Mouse (Mus musculus) liver, adult 2 months (tissue): Measurements from ENCODE around the gene Atp11a. TPM values are rescaled to one million over a fixed set of nuclear protein-coding genes. Genes with fewer than 3 reads are reported as not detected.

Source experiments
- DNase-seq: peaks from one replicate; pipeline ENCODE4 v3.0.0-alpha.2; 2011; ENCODE audit warnings: low read depth, low spot score; ENCODE audit errors: extremely low read depth
- H3K27ac ChIP-seq: fragments of 200-500 bp; replicated peaks from 2 replicates; pipeline ENCODE4 v1.5.1; 2012; ENCODE audit warnings: low read depth, mild to moderate bottlenecking, control low read depth, inconsistent platforms, low read length; ENCODE audit not compliant: insufficient read depth
- H3K27me3 ChIP-seq: fragments of 200-500 bp; 2 replicates; pipeline ENCODE4 v1.6.1; 2012; ENCODE audit warnings: mild to moderate bottlenecking, moderate library complexity, low read length, inconsistent platforms; ENCODE audit not compliant: control insufficient read depth, insufficient read depth
- H3K36me3 ChIP-seq: fragments of 200-500 bp; 2 replicates; pipeline ENCODE4 v1.6.1; 2012; ENCODE audit warnings: low read length, inconsistent platforms; ENCODE audit not compliant: control insufficient read depth, insufficient read depth
- H3K4me1 ChIP-seq: fragments of 200-500 bp; 2 replicates; pipeline ENCODE4 v1.6.1; 2011; ENCODE audit warnings: low read length; ENCODE audit not compliant: control insufficient read depth, insufficient read depth
- H3K4me3 ChIP-seq: fragments of 200-500 bp; 2 replicates; pipeline ENCODE4 v1.5.1; 2011; ENCODE audit warnings: low read depth, mild to moderate bottlenecking, control low read depth, low read length, moderate library complexity; ENCODE audit not compliant: insufficient read depth
- H3K79me2 ChIP-seq: fragments of 200-500 bp; 2 replicates; pipeline ENCODE4 v1.6.1; 2012; ENCODE audit warnings: inconsistent platforms, mild to moderate bottlenecking, low read length, moderate library complexity; ENCODE audit not compliant: control insufficient read depth, insufficient read depth
- H3K9ac ChIP-seq: fragments of 200-500 bp; 2 replicates; pipeline ENCODE4 v1.6.1; 2012; ENCODE audit warnings: low read depth, mild to moderate bottlenecking, control low read depth, inconsistent platforms, low read length
- CTCF ChIP-seq: fragments of 200-500 bp; IDR thresholded peaks from 2 replicates; pipeline ENCODE4 v1.5.1; 2011; ENCODE audit warnings: low read depth, low read length, control low read depth
- POLR2A ChIP-seq: fragments of 200-500 bp; IDR thresholded peaks from 2 replicates; pipeline ENCODE4 v1.6.1; 2011; ENCODE audit warnings: low read length, control low read depth; ENCODE audit not compliant: insufficient read depth; ENCODE audit errors: extremely low read depth
- WGBS: fragments of 180-500 bp; shearing (Covaris S2); methylation state at CpG from one replicate; pipeline ENCODE4 v1.1.7; 2018; 5-methylcytosine and 5-hydroxymethylcytosine counted together
- polyA plus RNA-seq: library from polyadenylated mRNA; depleted of rRNA; stranded (reverse); fragments of >200 nt; gene quantifications from 2 replicates; pipeline ENCODE4 v1.2.3, GENCODE M21; 2012
- total RNA-seq: library from RNA; depleted of rRNA; stranded (reverse); fragments of >200 nt; gene quantifications from 2 replicates; pipeline ENCODE4 v1.2.3, GENCODE M21; 2014

The Atp11a gene
- total and polyA plus RNA-seq, 2 experiments: 4.8 to 6.6 TPM

DNA sequence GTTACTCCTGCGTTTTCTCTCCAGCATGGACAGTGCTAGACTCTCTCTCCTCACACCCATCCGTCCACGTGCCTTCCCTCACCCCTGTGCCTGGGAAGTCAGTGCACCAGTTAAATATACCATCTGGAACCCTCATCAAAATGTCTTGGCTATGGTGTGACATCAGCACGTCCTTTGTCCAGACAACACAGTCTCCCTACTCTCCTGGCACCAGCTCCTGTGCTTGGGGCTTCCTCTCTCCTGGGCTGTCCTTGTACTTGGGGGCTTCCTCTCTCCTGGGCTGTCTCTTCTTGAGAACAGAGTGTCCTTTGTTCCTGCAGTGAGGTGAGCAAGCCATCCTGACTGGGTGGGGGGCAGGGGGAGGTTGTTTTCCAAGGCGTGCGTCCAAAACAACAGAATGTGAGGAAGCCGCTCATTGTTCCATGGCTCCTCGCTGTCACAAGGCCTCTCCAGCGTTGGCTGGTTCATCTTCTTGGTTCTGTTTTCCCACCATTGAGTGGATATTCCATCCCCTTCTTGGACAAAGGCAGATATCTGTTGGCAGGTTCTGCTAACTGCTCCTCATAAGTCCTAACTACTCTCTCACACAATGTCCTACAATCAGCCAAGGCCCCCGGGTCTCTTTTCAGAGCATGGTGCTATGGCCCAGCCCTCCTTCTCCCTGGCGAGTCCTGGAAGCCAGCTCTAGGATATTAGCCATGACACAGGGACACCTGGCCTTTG is 148.9 kb downstream of the Atp11a start:
- DNase-seq: no peak
- WGBS: 77% methylated on average over 11 of the region's 11 CpGs
- H3K27ac ChIP-seq: no peak overlapping the region

GRCm38 (mm10) chr8:12906597-12906996 is 149.8 kb downstream of the Atp11a start:
- Histone ChIP-seq H3K27ac (no peak overlapping the region), H3K27me3 (no peaks in the 10 kb centered on the region), H3K9ac (no peak overlapping the region), H3K36me3 (no peaks in the 10 kb centered on the region), H3K4me3 (no peak overlapping the region), H3K4me1 (no peaks in the 10 kb centered on the region), H3K79me2 (no peaks in the 10 kb centered on the region)
- 74% methylated on average over 5 of the region's 5 CpGs for WGBS
- TF ChIP-seq CTCF (no peak), POLR2A (no peak)
- DNase-seq: no peak

More for the DNA sequence above, 148.9 kb downstream of the Atp11a start:
- Histone ChIP-seq H3K79me2 (no peaks in the 10 kb centered on the region), H3K4me1 (no peaks in the 10 kb centered on the region), H3K9ac (no peak overlapping the region), H3K36me3 (no peaks in the 10 kb centered on the region), H3K4me3 (no peak overlapping the region), H3K27me3 (no peaks in the 10 kb centered on the region)
- no peak for TF ChIP-seq CTCF
- no peak for TF ChIP-seq POLR2A

- Histone ChIP-seq H3K4me3 (no peak overlapping the region), H3K27me3 (no peaks in the 10 kb centered on the region), H3K9ac (no peak overlapping the region), H3K27ac (no peak overlapping the region), H3K4me1 (no peaks in the 10 kb centered on the region), H3K36me3 (no peaks in the 10 kb centered on the region), H3K79me2 (no peaks in the 10 kb centered on the region)
- 76% methylated on average over 4 of the region's 4 CpGs for WGBS
- TF ChIP-seq POLR2A (no peak), CTCF (no peak)
- no peak for DNase-seq
These were observed 150.9 kb downstream of the Atp11a start for GRCm38 (mm10) chr8:12907730-12908129.

- peak; percentile 59 for DNase-seq
- no peaks in the 10 kb centered on the region; the same call in 1 of the 2 replicates for H3K27me3 ChIP-seq
- TF ChIP-seq CTCF (no peak), POLR2A (no peak)
- H3K79me2 ChIP-seq: no peaks in the 10 kb centered on the region
- H3K4me3 ChIP-seq: no peak overlapping the region
- 42% methylated on average over 5 of the region's 5 CpGs for WGBS
- H3K9ac ChIP-seq: no peak overlapping the region
- H3K36me3 ChIP-seq: no peaks in the 10 kb centered on the region
- no peak overlapping the region for H3K27ac ChIP-seq
- H3K4me1 ChIP-seq: no peaks in the 10 kb centered on the region
These were observed 155.2 kb downstream of the Atp11a start for GRCm38 (mm10) chr8:12912011-12912410.

- no peak for DNase-seq
- Histone ChIP-seq H3K4me3 (peak overlapping the region; percentile 17; the same call in 1 of the 2 replicates), H3K79me2 (no peaks in the 10 kb centered on the region), H3K9ac (no peak overlapping the region), H3K27ac (no peak overlapping the region), H3K27me3 (peaks cover 2% of the 10 kb centered on the region; the same call in 1 of the 2 replicates), H3K36me3 (no peaks in the 10 kb centered on the region), H3K4me1 (no peaks in the 10 kb centered on the region)
- WGBS: 18% methylated on average over 42 of the region's 42 CpGs
- TF ChIP-seq POLR2A (no peak), CTCF (no peak)
These were observed 158.6 kb downstream of the Atp11a start for GRCm38 (mm10) chr8:12915187-12916006.
